Mouse (Mus musculus): ENCODE measurements at regions not wholly inside any gene's neighbourhood (a gene's known extent, or its start where the extent isn't known, plus 50 kb on each side); places are given as distances from the start of the nearest gene placed in this dataset.

DNA sequence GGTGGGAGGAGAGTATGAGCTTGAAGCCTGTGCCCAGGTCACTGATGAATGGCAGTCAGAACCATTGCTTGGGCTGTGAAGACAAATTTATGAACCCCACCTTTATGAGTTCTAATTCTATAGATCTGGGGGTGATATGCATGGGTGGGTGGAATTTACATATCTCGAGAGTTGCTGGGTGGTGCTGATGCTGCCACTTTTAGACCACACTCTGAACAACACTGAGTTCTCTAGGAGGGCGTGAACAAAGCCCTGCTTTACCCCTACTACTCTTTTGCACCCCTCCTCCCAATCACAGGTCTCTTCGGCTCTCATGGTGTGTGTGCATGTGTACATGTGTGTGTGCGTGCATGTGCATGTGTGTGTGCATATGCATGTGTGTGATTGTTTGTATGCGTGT, 281.2 kb upstream of the Smarca2 start:
- intact Hi-C loops (cut with DNase I), result loop anchor here (5.0 kb wide), 2 partner anchors 59 to 61 kb away; no protein-coding TSS in a partner anchor
- TF ChIP-seq CTCF (IDR thresholded peaks at IDR 0.05), result no peak
- Histone ChIP-seq H3K27ac (no peak overlapping the region), H3K4me3 (no peak overlapping the region)
- no peak for DNase-seq (ENCODE audit: extremely low spot score in 1 of 2, low spot score in 2 of 2)

DNA sequence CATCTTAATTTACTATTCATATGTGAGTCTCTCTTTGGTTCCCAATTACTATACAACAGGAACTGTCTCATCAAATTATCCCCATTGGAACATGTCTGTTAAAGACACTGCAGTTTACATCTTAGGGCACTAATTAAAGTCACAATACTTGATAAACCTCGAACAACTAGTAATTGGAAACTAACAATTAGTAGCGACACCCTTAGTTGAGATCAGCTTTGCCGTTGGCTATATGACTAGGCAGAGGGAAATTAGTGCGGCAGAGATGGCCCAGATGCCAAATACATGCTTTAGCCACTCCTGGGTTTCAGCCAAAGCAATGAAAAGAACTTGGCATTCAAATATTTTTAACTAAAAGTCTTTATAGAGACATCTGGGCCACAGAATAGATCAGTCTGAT, 265.7 kb upstream of the Smarca2 start:
- no peak for DNase-seq (ENCODE audit: extremely low spot score in 1 of 2, low spot score in 2 of 2)
- no peak overlapping the region for H3K4me3 ChIP-seq
- H3K27ac ChIP-seq, result no peak overlapping the region
- no peak for TF ChIP-seq CTCF (IDR thresholded peaks at IDR 0.05)
- intact Hi-C loops (cut with DNase I), result no loop called here

DNA sequence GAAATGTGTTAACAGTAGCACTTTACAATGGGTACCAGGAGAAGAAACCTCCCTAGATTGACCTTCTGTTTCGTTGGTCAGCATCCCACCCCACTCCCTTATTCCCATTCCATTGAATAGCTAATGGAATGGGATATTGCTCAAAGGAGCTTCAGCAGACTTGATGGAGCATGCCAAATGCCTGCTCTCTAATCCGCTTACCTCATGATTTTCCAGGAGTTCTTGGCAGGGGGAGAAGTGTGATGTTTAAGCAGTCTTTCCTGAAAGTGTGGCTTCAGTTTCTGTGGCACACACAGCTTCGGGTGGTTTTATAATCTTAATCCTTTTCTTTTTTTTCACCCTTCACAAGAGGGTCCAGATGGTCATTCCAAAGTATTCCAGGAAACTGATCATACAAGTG, 264.7 kb upstream of the Smarca2 start:
- no peak overlapping the region for H3K27ac ChIP-seq
- no peak for DNase-seq (ENCODE audit: extremely low spot score in 1 of 2, low spot score in 2 of 2)
- intact Hi-C loops (cut with DNase I), result no loop called here
- TF ChIP-seq CTCF (IDR thresholded peaks at IDR 0.05), result no peak
- H3K4me3 ChIP-seq, result no peak overlapping the region

DNA sequence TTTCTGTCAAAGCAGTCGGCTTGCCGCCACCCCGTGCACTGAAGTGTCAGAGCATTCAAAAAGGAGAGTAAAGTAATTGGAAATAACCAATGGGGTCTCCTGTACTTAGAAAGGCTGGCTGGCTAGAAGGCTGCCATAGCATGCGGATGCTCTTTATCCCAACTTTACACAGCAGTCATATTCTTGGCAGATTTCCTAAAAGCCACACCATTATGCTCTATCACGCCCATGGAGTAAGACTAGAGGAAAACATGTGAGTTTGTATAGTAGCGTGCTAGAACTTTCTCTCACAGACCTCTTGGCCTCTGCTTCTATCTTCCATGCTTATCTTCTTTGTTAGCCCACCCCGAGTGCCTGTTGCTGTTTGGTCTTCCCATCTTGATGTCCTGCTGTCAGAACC, 249.8 kb upstream of the Smarca2 start:
- H3K27ac ChIP-seq, result no peak overlapping the region
- DNase-seq (ENCODE audit: extremely low spot score in 1 of 2, low spot score in 2 of 2), result no peak
- TF ChIP-seq CTCF (IDR thresholded peaks at IDR 0.05), result no peak
- intact Hi-C loops (cut with DNase I), result no loop called here
- no peak overlapping the region for H3K4me3 ChIP-seq

DNA sequence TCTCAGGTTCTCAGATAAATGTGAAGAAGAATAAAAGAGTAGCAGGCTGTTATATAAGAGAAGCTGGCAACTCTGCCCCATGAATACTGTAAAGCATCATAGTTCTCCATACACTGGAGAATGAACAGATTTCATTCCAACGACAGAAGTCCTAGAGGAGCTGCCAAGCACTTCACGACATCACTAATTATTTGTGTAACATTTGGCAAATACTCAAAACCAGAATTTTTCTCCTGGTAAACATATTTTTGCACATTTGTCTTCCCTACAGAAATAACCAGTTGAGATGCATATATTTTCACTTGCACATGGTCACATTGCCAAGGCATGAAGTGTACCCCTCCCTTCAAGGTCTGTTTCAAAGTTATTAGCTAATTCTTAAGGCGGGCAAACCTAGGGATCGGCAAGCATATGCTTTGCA, 220.9 kb upstream of the Smarca2 start:
- TF ChIP-seq CTCF (IDR thresholded peaks at IDR 0.05), result no peak
- Histone ChIP-seq H3K4me3 (no peak overlapping the region), H3K27ac (peak overlapping the region; percentile 7; the same call in 1 of the 2 replicates)
- intact Hi-C loops (cut with DNase I), result loop anchor here (2.0 to 5.0 kb wide), 3 partner anchors 62 to 223 kb away; no protein-coding TSS in a partner anchor
- no peak for DNase-seq (ENCODE audit: extremely low spot score in 1 of 2, low spot score in 2 of 2)

DNA sequence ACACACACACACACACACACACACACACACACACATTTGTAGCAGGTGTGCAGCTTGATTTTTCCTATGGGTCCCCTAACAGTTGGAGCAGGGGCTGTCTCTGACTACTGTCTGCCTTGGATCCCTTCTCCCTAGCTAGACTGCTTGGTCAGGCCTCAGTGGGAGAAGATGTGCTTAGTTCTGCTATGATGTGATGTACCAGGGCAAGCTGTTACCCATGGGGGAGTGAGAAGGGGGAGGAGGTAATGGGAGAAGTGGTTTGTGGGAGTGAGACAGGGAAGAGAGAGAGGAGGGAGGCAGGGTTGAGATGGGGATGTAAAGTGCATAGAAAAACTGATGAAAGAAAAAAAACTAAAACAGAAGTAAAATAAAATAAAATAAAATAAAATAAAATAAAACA, 218.8 kb upstream of the Smarca2 start:
- DNase-seq (ENCODE audit: extremely low spot score in 1 of 2, low spot score in 2 of 2), result no peak

DNA sequence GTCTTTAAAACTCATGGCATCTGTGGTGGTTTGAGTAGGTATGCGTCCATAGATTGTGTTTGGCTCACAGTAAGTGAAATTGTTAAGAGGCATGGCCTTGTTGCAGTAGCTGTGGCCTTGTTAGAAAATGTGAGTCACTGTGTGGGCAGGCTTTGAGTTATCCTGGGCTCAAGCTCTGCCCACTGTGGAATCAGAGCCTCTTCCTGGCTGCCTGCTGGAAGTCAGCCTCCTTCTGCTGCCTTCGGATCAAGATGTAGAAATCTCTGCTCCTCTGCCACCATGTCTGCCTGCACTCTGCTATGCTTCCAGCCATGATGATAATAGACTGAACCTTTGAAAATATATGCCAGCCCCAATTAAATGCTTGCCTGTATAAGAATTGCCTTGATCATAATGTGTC, 192.2 kb upstream of the Smarca2 start:
- intact Hi-C loops (cut with DNase I), result no loop called here
- H3K27ac ChIP-seq, result no peak overlapping the region
- DNase-seq (ENCODE audit: extremely low spot score in 1 of 2, low spot score in 2 of 2), result no peak

More for the DNA sequence above, 218.8 kb upstream of the Smarca2 start:
- no peak for TF ChIP-seq CTCF (IDR thresholded peaks at IDR 0.05)
- Histone ChIP-seq H3K4me3 (no peak overlapping the region), H3K27ac (no peak overlapping the region)
- intact Hi-C loops (cut with DNase I), result no loop called here

DNA sequence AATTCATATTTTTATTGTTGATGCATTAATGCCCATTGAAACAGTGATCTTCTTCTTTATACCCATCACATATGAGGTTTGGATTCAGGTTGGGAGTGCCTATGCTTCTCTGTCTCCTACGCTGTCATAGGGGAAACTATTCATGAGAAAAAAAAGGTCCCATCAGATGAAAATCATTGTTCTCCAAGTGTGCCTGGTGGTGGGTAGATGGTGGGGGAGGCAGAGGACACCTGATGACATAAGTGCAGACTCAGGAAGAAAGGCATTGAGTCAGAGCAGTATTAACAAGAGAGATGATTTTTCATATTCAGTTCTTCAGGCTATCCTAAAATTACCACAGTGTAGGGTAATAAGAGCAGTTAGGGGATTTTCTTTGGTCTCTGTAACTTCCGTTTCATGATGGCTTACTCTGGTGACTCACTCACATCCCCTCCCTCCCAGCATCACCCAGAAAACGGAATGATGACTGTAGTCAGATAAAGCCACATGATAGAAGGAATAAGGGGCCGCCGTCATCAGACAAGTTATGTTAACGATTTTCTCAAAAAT, 190.3 kb upstream of the Smarca2 start:
- H3K4me3 ChIP-seq, result no peak overlapping the region
- no peak for DNase-seq (ENCODE audit: extremely low spot score in 1 of 2, low spot score in 2 of 2)
- intact Hi-C loops (cut with DNase I), result no loop called here
- TF ChIP-seq CTCF (IDR thresholded peaks at IDR 0.05), result no peak
- H3K27ac ChIP-seq, result no peak overlapping the region

More for the DNA sequence above, 192.2 kb upstream of the Smarca2 start:
- no peak overlapping the region for H3K4me3 ChIP-seq
- no peak for TF ChIP-seq CTCF (IDR thresholded peaks at IDR 0.05)

DNA sequence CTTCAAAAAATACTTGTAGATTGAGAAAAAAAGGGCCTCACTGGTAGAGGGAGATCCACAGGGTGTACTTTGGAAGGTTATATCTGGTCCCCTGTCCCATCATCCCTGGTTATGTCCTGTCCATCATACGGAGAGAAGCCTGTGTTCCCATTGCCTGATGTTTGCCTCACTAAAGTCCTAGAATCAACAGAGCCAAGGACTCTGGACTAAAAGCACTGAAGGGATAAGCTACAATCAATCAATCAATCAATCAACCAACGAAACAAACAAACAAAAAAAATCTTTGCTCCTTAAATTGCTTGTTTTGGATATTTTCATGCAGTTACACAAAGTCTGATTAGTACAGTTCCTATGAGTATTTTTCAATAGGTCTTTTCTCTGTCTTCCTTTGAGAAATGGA, 185.1 kb upstream of the Smarca2 start:
- H3K27ac ChIP-seq, result no peak overlapping the region
- intact Hi-C loops (cut with DNase I), result no loop called here
- DNase-seq (ENCODE audit: extremely low spot score in 1 of 2, low spot score in 2 of 2), result no peak
- H3K4me3 ChIP-seq, result no peak overlapping the region
- no peak for TF ChIP-seq CTCF (IDR thresholded peaks at IDR 0.05)

DNA sequence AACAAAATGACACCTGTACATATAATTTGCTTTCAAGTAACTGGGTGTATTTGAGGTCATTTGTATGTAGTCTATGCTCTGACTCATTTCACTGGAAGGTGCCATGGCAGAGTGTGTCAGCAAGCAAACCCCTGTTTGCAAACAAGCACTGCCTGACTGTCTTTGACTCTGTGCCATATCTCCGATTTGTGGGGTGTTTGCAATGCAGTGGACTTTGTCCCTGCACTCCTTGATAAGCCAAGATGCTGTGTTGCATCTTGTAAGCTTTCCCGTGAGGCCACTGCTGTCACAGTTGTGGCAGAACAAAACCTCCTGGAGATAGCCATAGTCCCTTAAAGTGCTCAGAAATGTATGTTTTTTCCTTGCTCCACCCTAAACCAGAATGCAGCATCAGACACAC, 165.7 kb upstream of the Smarca2 start:
- no peak for DNase-seq (ENCODE audit: extremely low spot score in 1 of 2, low spot score in 2 of 2)
- intact Hi-C loops (cut with DNase I), result no loop called here
- Histone ChIP-seq H3K4me3 (no peak overlapping the region), H3K27ac (no peak overlapping the region)
- no peak for TF ChIP-seq CTCF (IDR thresholded peaks at IDR 0.05)

DNA sequence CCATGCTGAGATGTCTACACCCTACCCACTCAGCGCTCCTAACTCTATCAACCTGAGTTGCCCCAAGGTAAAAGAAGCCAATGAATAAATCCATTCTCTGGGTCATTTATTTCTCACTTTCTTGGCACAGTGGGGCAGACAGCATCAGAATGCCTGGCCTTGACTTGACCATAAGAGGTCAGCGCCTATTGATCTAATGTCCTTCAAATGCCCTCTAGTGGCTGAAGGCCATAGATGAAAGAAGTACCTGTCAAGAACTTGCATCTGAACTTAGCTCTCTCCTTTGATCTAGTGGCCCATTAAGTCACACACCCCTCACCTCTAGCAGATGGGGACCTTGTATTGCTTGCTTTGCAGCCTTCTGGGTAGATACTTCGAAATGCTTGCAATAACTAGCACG, 159.5 kb upstream of the Smarca2 start:
- intact Hi-C loops (cut with DNase I), result no loop called here
- Histone ChIP-seq H3K27ac (no peak overlapping the region), H3K4me3 (no peak overlapping the region)
- peak; percentile 54 for TF ChIP-seq CTCF (IDR thresholded peaks at IDR 0.05)
- no peak for DNase-seq (ENCODE audit: extremely low spot score in 1 of 2, low spot score in 2 of 2)

DNA sequence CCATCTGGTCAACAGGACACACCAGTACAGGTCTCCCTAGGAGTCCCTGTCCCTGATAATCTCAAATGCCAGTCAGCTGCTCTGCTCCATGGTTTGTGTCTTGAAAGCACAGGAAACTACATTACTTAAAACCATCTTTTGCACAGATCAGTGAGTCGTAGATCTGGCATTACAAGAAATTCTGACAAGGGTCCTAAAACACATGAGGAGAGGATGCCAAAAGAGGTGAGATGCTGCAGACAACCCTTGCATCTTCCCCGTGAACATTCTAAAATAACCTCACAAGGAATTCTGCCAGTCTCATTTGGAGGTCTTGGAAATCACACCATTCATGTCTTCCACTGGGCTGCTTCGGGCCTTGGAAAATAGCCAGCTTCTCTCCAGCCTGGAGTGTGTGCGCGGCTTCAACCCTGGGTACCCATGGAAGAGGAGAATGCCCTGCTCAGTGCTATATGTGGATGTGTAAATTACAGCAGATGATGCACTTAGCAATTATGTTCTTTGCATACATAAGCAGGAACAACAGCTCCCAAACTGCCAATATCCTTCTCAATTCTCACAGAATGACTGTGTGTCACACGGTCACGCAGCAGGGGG, 157.3 kb upstream of the Smarca2 start:
- Histone ChIP-seq H3K27ac (no peak overlapping the region), H3K4me3 (no peak overlapping the region)
- TF ChIP-seq CTCF (IDR thresholded peaks at IDR 0.05), result no peak
- no peak for DNase-seq (ENCODE audit: extremely low spot score in 1 of 2, low spot score in 2 of 2)
- intact Hi-C loops (cut with DNase I), result no loop called here

DNA sequence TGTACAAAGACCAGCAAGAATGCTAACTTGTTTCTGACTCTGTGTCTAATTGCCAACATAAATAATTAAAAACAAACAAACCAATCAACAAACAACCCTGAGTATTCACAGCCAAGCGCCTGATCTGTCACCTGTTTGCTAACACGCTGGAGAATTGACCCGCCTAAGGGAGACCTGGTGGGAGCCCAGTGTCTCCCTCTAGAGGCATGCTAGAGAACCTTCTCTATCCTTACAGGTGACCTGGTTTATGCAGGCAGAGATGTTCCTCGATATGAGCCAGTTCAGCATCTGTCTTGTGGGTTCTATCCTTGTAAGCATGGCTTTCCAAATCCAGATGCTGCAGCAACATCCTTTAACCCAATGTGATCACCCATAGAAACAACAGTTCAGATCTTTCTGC, 143.1 kb upstream of the Smarca2 start:
- H3K4me3 ChIP-seq, result no peak overlapping the region
- intact Hi-C loops (cut with DNase I), result loop anchor here (10.0 kb wide), 1 partner anchor 267 kb away; no protein-coding TSS in a partner anchor
- no peak for DNase-seq (ENCODE audit: extremely low spot score in 1 of 2, low spot score in 2 of 2)
- TF ChIP-seq CTCF (IDR thresholded peaks at IDR 0.05), result peak; percentile 9; the same call in 1 of the 2 replicates
- no peak overlapping the region for H3K27ac ChIP-seq

All from left cerebral cortex, adult 2 months (tissue).